Mouse (Mus musculus) brain, embryonic 14.5 days (tissue): ENCODE data around the gene Pdia3. TPM values are rescaled to one million over a fixed set of nuclear protein-coding genes. Genes with fewer than 3 reads are reported as not detected.
A peak's percentile ranks its signal among the peaks of the same experiment; 100 is the strongest.

ENCODE experiments used
- DNase-seq: peaks from one replicate; pipeline ENCODE4 v3.0.0-alpha.2; 2011; ENCODE audit warnings: low read depth
- CTCF ChIP-seq: fragments of 200-500 bp; IDR thresholded peaks from 2 replicates; pipeline ENCODE4 v1.5.1; 2012; ENCODE audit warnings: inconsistent platforms, mild to moderate bottlenecking, moderate library complexity, borderline replicate concordance; ENCODE audit not compliant: insufficient read depth, insufficient read length; ENCODE audit errors: extremely low read depth
- POLR2A ChIP-seq: fragments of 200-500 bp; IDR thresholded peaks from 2 replicates; pipeline ENCODE4 v1.6.1; 2012; ENCODE audit warnings: mild to moderate bottlenecking, inconsistent platforms, borderline replicate concordance; ENCODE audit not compliant: poor library complexity, insufficient read depth, insufficient read length, severe bottlenecking; ENCODE audit errors: extremely low read depth
- polyA plus RNA-seq: library from polyadenylated mRNA; depleted of rRNA; stranded (reverse); fragments of >200 nt; gene quantifications from 2 replicates; pipeline ENCODE4 v1.2.3, GENCODE M21; 2012

Gene Pdia3
- polyA plus RNA-seq, 1 experiment, result 168 TPM

GRCm38 (mm10) chr2:121445117-121445516, 31.5 kb downstream of the Pdia3 start:
- no peak for TF ChIP-seq CTCF
- no peak for TF ChIP-seq POLR2A
- no peak for DNase-seq

- TF ChIP-seq POLR2A (no peak), CTCF (no peak)
- no peak for DNase-seq
Measured at GRCm38 (mm10) chr2:121446506-121446905, 32.9 kb downstream of the Pdia3 start.

GRCm38 (mm10) chr2:121447006-121447405, 33.4 kb downstream of the Pdia3 start:
- no peak for DNase-seq
- TF ChIP-seq CTCF, result no peak
- TF ChIP-seq POLR2A, result no peak

- peak; percentile 21; the same call in 1 of the 2 replicates for TF ChIP-seq CTCF
- no peak for TF ChIP-seq POLR2A
- peak; percentile 56 for DNase-seq
Measured at GRCm38 (mm10) chr2:121448136-121448535, 34.6 kb downstream of the Pdia3 start.

- peak; percentile 100 for DNase-seq
- TF ChIP-seq CTCF (no peak), POLR2A (peak; percentile 87)
Measured at GRCm38 (mm10) chr2:121448739-121449535, 35.4 kb downstream of the Pdia3 start, which contains the start of gene Serf2. Gene Serf2 (plus strand): TSS chr2:121449195.

GRCm38 (mm10) chr2:121449545-121450011, 36.0 kb downstream of the Pdia3 start:
- TF ChIP-seq POLR2A (no peak), CTCF (no peak)
- DNase-seq, result no peak

- peak; percentile 4 for DNase-seq
- TF ChIP-seq POLR2A (no peak), CTCF (no peak)
Measured at GRCm38 (mm10) chr2:121450093-121450492, 36.5 kb downstream of the Pdia3 start.

GRCm38 (mm10) chr2:121452361-121452760, 38.8 kb downstream of the Pdia3 start:
- DNase-seq, result no peak
- no peak for TF ChIP-seq POLR2A
- no peak for TF ChIP-seq CTCF

- TF ChIP-seq POLR2A (no peak), CTCF (no peak)
- DNase-seq, result no peak
Measured at GRCm38 (mm10) chr2:121452990-121453389, 39.4 kb downstream of the Pdia3 start, which contains the start of gene Hypk. Gene Hypk (plus strand): TSS chr2:121453290.

- TF ChIP-seq CTCF (no peak), POLR2A (no peak)
- DNase-seq, result no peak
Measured at GRCm38 (mm10) chr2:121453917-121454316, 40.3 kb downstream of the Pdia3 start.

- no peak for DNase-seq
- TF ChIP-seq POLR2A (no peak), CTCF (no peak)
Measured at GRCm38 (mm10) chr2:121455534-121455933, 42.0 kb downstream of the Pdia3 start.

- TF ChIP-seq CTCF (no peak), POLR2A (peak; percentile 42; the same call in 1 of the 2 replicates)
Measured at GRCm38 (mm10) chr2:121456692-121457642, 43.4 kb downstream of the Pdia3 start, which contains the start of gene Serinc4. Gene Serinc4 (minus strand): TSS chr2:121456781.

More at GRCm38 (mm10) chr2:121456692-121457642, 43.4 kb downstream of the Pdia3 start, which contains the start of gene Serinc4:
- DNase-seq, result peak; percentile 96
